ENCODE assay signal across 13 mouse cellular contexts in the genomic region with DNA sequence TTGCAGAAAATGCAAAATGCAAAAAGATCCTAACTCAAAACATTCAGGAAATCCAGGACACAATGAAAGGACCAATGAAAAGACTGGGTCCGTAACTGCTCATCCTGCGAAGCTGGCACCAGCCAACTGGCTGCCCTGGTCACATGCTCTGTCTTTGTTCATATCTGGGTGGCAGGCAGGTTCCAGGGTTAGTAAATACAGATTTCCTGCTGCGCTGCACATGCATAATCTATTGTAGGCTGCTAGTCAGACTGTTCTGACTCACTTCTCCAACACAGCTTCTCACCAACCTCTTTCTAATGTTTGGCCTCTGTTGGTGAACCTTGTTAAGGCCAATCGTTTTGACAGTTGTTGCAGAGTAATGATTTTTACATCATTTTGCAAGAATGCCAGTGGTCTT.
"Had no signal": no experiment of that assay in that cellular context is flagged by ENCODE, and none has a peak within 500 bp of the region (broad histone marks: within the 10 kb centered on the region; RNA-seq: fewer than 3 reads in every experiment).

No protein-coding gene starts in this region.

- H3K27me3 ChIP-seq: limb, embryonic 15.5 days; liver, embryonic 12.5 days; midbrain, embryonic 15.5 days; stomach, embryonic 15.5 days had no signal

- H3K9ac ChIP-seq: limb, embryonic 15.5 days; liver, embryonic 12.5 days; lung, embryonic 14.5 days; midbrain, embryonic 15.5 days; stomach, embryonic 15.5 days had no signal

- H3K9me3 ChIP-seq: liver, embryonic 12.5 days; midbrain, embryonic 15.5 days; stomach, embryonic 15.5 days had no signal

- DNase-seq: kidney, adult 8-10 months; kidney, postnatal 25 days; lung, embryonic 14.5 days; lung, postnatal 10 days; lung, postnatal 4 days; right cerebral cortex, postnatal 14 days; thymus, adult 18-20 months; thymus, postnatal 14 days had no signal

- ATAC-seq: liver, embryonic 12.5 days; midbrain, embryonic 15.5 days had no signal

- H3K4me3 ChIP-seq: limb, embryonic 15.5 days; liver, embryonic 12.5 days; midbrain, embryonic 15.5 days; stomach, embryonic 15.5 days had no signal

- H3K36me3 ChIP-seq: limb, embryonic 15.5 days; liver, embryonic 12.5 days; midbrain, embryonic 15.5 days; stomach, embryonic 15.5 days had no signal

- H3K4me2 ChIP-seq: limb, embryonic 15.5 days; liver, embryonic 12.5 days; lung, embryonic 14.5 days; midbrain, embryonic 11.5 days; midbrain, embryonic 15.5 days; stomach, embryonic 15.5 days had no signal

- H3K27ac ChIP-seq: limb, embryonic 15.5 days; liver, embryonic 12.5 days; midbrain, embryonic 15.5 days; stomach, embryonic 15.5 days had no signal

- H3K4me1 ChIP-seq: limb, embryonic 15.5 days; liver, embryonic 12.5 days; midbrain, embryonic 15.5 days; stomach, embryonic 15.5 days had no signal
